Mouse (Mus musculus) fat pad, adult 2 months (tissue): ENCODE data around the gene Epop.

Experiments
- DNase-seq: peaks from one replicate; pipeline ENCODE4 v3.0.0-alpha.2; 2011; ENCODE audit warnings: low read depth, low spot score; ENCODE audit errors: extremely low read depth

The Epop gene

DNA sequence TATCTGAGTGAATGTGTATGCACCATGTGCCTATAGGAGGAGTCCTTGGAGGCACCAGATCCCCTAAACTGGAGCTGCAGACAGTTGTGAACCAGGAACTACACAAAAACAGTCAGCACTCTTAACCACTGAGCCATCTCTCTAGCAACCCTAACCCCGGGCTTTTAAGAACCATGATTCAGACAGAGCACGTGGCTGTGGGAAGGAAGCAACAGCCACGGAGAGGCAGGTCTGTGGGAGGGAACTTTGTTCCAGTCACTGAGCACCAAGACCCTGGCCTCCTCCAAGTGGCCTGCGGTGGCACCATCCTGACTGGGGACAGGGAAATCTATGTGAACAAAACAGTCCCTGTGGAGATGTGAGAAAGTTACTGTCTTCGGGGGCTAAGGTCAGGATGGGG, 37.6 kb downstream of the Epop start:
- DNase-seq = no peak

DNA sequence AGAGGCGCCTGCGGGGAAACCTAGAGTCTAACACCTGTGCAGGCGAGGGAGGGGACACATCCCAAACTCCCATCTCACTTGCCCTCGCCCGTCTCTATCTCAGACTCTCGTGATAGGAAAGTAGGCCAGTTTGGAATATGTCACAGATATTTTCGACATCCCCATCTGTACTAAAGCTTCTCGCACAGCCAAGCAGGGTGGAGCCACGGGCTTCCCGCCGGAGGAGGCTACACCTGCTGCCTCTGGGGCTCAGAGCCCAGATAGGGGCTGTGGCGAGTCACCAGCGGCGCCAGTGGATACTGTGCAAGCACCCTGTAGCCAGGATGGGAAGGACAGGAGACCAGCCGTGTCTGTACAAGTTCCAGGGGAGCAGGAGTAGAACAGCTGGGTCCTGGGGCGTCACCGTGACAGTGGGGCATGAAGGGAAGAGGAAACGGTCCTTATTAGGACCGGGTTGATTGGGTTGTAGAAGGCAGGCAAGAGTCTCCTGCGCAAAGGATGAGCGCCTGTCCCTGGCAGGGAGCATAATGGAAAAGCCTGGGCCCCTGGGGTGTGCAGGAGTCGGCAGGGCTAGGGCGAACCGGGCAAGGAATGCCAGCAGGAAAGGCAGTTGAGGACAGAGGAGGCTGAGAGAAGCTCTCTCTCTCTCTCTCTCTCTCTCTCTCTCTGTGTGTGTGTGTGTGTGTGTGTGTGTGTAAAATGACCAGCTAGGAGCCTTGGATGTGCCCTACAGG, 39.1 kb downstream of the Epop start:
- no peak for DNase-seq

DNA sequence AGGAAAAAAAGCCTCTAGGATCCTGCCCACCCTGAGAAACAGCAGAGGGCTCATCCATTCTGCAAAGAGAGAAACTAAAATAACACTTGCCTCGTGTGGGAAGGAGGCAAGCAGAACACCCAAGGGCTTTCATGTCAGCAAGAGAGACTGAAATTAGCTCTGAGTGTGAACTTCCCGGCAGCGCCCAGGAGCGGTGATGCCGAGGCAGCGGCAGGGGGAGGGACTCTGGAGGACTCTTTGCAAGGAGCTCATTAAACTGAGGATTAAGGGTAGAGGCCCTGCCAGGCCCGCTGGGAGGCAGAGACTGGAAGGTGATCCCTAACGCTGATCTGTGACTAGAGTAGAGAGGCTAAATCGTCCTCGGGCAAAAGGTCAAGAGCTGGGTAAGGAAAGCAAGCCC, 40.3 kb downstream of the Epop start:
- DNase-seq = no peak

DNA sequence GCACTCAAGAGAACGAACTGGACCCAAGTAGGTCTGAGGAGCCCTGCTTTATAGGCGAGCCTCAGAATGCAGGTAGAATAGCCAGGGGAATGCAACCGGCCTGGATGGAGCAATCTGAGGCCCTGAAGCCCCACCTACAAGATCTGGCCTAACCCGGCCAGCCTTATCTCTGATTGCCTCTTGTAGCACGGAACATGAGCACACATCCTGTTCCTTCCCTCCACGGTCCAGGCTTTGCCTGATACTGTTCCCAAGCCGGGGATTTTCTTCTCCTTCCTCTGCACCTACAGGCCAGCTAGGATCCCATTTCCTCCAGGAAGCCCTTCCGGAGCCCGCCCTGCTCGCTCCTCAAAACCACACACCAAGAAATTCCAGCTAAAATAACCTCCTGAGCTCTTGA, 43.6 kb downstream of the Epop start:
- no peak for DNase-seq

DNA sequence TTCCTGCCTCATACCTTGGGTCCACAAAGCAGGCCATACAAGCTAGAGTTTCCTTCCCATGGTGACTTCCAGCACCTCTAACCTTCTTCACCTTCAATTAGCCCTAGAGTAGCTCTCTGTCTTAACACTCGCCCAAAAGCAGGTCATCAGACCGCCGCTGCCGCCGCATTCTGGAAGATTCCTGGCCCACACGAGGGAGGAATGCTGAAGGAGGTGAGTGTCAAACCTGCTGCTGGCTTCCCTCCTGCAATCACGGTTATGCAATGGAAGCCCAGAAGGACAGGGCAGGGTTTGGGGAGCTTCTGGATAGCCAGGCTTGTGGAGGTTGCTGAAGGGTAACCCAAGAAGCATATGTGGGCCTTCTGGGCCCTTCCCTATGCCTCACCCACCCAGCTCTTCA, 45.0 kb downstream of the Epop start:
- no peak for DNase-seq

DNA sequence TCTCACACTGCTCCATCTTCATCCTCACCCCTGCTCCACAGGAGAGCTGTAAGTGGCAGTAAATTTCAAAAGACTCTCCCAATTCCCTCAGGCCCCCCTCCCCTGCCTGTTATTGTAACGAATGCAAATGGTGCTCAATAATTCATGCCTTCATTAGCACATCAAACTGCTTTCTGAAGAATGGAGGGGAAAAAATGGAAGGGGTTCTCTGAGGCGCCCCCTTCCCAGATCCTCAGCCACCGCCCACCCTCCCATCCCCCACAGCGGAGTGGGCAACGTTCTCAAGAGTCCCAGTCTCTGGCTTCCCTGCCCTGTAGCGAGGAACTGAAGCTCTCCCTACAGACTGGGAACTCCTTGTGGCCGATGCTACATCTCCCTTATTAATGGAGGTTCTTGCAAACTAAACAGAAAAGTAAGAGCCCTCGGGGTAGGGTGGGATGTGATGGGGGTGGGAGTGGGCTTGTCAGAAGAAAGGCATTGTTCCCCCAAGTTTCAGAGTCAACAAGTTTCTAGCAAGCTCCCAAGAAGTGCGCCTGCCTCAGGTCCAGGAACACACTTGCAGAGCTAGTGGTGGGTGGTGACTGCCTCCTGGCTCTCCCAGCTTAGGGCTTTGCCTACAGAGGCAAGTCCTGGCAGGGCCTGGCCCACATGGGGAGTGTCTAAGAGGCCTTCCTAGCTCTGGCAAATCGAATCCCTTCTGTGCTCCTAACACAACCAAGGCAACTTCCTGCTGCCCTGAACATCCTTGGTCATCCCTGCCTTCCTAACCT, 50.2 kb downstream of the Epop start:
- DNase-seq = no peak

DNA sequence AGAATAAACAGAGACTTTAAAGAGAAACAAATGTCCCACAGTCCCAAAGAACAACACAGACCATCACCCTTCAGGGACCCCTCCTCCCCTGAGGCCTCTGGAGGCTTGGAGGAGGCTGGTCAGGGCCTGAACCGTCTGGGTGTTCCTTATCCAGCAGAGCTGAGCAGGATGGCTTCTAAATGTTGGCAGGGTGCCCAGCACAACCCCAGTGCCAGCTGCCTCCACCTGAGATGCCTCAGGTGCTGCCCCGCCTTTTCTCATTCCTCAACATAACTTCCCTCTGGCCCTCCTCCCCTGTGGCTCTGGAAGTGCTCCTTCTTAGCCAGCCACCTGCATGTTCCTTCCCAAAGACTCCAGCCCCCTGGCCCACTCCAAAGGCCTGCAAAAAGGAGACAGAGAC, 51.2 kb downstream of the Epop start:
- DNase-seq = no peak
